Mouse (Mus musculus) heart, adult 18-20 months (tissue): ENCODE results near the gene S1pr1. TPM values are rescaled to one million over a fixed set of nuclear protein-coding genes. Genes with fewer than 3 reads are reported as not detected.

Source experiments
- DNase-seq, 2 experiments: peaks; one replicate each; pipeline ENCODE4 v3.0.0; 2021 to 2022; ENCODE audit warnings: mixed read lengths in 1 of 2
- total RNA-seq, 2 experiments: library from RNA; stranded (reverse); gene quantifications; 2 replicates each; pipeline ENCODE4 v1.2.3; 2021

Gene S1pr1
- total RNA-seq, 2 experiments from 2014 or later, result 66.2 to 69.4 TPM

DNA sequence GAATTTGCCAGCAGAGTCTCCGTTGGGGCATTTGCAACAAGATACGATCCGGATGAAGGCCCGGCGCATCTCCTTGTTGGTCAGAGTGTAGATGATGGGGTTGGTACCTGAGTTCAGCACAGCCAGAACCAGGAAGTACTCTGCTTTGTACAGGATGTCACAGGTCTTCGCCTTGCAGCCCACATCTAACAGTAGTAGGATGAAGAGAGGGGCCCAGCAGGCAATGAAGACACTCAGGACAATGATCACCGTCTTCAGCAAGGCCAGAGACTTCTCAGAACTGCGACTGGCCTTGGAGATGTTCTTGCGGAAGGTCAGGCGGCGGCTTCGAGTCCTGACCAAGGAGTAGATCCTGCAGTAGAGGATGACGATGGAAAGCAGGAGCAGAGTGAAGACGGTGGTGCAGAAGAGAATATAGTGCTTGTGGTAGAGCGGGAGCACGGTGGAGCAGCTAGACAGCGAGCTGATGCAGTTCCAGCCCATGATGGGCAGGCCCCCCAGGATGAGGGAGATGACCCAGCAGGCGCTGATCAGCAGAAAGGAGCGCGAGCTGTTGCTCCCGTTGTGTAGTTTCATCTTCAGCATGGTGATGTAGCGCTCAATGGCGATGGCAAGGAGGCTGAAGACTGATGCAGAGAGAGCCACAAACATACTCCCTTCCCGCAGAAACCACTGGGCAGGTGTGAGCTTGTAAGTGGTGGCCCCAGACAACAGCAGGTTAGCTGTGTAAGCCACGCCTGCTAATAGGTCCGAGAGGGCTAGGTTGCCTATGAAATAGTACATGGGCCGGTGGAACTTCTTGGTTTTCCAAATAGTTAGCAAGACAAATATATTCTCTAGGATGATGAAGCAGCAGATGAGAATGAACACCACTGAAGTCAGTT, 2.7 kb downstream of the S1pr1 start:
- DNase-seq, result peak in 1 of 2 experiments; percentile 22

- peak; percentile 43 to 62 for DNase-seq
These were observed 3.5 kb downstream of the S1pr1 start for GRCm38 (mm10) chr3:115711393-115711792.

GRCm38 (mm10) chr3:115710051-115710450, 4.8 kb downstream of the S1pr1 start:
- DNase-seq, result no peak

DNA sequence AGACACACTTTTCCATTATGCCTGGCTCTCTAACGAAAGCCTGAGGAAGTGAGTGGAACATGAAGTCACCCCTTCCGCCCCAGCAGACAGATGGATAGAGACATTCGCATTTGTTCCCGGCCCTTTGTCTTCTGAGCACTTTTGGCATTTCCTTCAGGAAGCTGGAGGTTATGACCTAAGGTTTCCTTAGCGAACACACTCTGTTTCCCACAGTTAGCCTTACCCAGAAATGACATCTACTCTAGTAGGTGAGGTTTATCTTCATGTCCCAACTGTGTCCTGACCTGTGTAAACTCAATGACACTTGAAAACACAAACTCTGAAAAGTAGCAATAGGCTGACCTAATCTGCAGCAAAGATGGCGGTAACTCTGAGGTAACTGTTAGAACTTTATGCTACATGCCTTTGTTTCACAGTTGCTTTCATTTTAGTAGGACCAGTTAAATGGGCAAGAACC, 5.7 kb downstream of the S1pr1 start:
- DNase-seq, result peak; percentile 63 to 88

DNA sequence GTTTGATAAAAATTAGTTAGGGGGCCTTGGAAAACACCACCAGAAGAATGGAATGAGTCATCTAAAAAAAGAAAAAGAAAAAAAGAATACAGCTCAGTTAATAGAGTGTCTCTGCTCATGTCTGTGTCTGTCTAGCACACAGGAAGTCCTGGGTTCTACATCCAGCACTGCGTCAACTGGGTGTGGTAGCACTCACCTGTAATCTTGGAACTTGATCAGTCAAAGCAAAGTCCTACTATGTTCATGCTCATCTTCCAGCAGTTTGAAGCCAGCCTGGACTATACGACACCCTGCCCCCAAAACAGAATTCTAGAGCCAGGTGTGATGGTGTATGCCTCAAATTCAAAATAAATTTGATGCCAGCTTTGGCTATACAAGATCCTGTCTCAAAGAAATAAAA, 8.1 kb downstream of the S1pr1 start:
- no peak for DNase-seq

- no peak for DNase-seq
These were observed 10.5 kb downstream of the S1pr1 start for GRCm38 (mm10) chr3:115704254-115704908.

- no peak for DNase-seq
These were observed 11.2 kb downstream of the S1pr1 start for GRCm38 (mm10) chr3:115703720-115704119.

DNA sequence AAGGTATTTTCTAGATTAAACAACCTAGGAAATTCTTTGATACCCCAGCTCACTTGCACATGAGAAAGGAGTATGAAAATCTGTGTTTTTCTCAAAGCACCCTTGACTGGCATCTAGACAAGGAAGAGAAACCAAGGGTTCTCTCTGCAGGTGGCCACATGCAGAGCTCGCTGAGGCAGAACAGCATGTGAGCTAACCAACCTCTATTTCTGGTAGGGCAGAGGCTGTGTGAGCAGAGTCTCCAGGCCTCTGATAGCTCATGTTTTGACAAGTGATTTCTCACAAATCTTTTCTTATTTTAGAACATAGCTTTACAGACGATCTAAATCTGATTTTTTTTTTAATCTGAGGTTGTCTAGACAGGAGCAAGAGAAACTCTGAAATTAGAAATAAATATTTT, 12.8 kb downstream of the S1pr1 start:
- no peak for DNase-seq

DNA sequence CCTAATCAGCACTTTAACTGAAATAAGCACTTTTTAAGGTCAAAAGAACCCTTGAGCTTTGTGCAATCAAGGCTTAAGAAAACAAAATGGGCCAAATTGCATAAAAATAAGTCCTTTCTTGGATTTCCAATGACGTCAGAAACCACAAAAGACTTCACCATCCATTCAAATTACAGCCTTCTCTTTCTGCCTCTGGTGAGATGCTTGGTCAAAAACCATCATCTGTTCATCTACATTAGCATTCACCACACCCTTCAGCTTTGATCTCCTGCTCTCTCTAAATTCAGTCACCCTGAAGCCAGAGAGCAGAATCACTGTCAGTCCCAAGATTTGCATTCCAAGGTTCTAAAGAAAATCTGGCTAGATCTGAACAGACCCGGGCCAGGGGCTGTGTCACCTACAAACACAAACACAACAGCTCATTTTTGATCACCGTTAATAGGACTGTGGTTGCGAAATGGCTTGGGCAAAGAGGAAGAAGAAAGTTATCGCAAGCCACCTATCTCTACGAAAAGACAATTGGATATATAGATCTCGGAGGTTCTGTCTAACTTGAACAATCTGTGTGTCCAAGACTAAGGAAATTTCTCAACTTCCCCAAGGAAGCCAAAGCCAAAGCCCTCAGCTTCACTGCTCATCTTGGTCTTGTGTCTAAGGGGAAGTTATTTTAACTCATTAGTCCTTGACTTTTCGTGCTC, 19.5 kb downstream of the S1pr1 start:
- peak in 1 of 2 experiments; percentile 17 for DNase-seq

DNA sequence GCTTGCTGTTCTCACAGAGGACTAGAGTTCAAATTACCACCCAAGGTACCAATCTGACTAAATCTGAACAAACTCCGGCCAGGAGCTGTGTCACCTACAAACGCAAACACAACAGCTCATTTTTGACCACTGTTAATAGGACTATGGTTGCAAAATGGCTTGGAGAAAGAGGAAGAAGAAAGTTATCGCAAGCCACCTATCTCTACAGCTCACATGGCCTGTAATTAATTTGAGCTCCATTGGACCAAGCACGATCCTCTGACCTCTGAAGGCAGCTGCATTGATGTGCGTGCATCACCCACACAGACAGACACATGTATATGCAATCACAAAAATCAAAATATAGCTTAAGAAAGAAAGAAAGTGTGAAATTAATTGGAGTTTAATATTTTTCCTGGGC, 20.7 kb downstream of the S1pr1 start:
- DNase-seq, result no peak

GRCm38 (mm10) chr3:115693390-115693789, 21.5 kb downstream of the S1pr1 start:
- peak in 1 of 2 experiments; percentile 19 for DNase-seq

DNA sequence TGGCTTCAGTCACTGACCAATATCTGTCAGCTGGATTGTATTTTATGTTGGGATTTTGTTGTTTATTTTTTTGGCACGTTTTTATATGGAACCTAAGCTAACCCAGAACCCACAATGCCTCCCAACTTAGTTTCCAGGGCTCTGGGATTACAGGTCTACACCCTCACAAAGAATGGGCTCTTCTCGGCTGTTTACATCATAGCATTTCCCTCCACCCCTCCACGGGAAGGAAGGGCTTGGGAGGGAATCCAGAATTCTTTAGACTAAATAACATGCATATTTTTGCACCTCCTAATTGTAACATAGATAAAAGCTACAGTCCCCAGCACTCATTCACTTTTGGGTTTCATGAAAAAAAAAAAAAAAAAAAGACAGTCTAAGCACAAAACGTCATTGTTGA, 22.0 kb downstream of the S1pr1 start:
- peak in 1 of 2 experiments; percentile 22 for DNase-seq

- no peak for DNase-seq
These were observed 22.5 kb downstream of the S1pr1 start for GRCm38 (mm10) chr3:115692384-115692783.

GRCm38 (mm10) chr3:115689920-115690319, 25.0 kb downstream of the S1pr1 start:
- no peak for DNase-seq

DNA sequence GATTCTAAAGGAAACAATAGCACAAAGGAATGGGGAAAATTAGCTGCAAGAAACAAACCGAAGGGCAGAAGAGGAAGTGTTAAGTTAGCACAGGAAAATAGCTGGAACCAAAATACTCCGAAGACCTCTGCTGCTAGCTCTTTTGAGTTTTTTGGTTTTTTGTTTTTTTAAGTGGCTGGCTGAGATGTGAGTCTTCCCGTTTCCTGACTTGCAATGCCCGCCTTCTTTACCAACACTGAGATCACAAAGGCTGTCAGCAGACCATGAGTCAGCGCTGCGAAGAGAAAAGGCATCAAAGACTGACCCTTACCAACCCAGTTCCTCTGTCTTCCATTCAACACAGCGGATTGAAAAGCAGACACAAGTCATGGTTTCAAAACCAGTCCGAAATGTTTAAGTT, 25.5 kb downstream of the S1pr1 start:
- peak; percentile 37 to 77 for DNase-seq

DNA sequence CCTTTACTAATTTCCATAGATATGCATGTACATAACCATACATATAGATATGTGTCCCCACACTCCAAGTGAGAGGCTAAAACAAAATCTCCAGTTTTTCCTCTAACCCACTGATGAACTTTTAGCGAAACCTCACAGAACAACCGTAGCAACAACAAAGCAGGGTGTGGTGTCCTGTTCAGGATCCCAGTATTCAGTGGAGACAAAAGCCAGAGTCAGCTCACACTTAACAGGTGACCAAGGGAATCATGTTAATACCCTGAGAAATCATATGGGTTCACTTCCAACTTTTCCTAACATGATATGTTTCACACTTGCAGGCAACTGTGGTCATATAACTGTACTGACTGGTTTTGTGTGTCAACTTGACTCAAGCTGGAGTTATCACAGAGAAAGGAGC, 27.1 kb downstream of the S1pr1 start:
- no peak for DNase-seq

- DNase-seq, result peak; percentile 55 to 72
These were observed 32.4 kb downstream of the S1pr1 start for GRCm38 (mm10) chr3:115682328-115683088.

- DNase-seq, result no peak
These were observed 33.7 kb downstream of the S1pr1 start for GRCm38 (mm10) chr3:115681184-115681583.

DNA sequence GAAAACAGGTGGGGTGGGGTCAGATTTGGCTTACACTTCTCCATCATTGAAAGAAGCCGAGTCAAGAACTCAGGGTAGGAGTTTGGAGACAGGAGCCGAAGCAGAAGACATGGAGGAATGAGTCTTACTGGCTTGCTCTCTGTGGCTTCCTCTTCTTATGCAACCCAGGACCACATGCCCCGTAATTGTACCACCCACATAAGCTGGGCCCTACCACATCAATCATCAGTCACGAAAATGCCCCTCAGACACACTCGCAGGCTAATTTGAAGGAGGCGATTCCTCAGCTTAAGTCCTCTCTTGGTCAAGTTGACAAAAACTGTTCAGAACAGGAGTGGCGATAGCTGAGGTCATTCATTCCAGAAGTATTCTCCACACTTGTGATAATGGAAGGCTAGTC, 35.9 kb downstream of the S1pr1 start:
- DNase-seq, result no peak

- no peak for DNase-seq
These were observed 39.0 kb downstream of the S1pr1 start for GRCm38 (mm10) chr3:115675546-115676535.

DNA sequence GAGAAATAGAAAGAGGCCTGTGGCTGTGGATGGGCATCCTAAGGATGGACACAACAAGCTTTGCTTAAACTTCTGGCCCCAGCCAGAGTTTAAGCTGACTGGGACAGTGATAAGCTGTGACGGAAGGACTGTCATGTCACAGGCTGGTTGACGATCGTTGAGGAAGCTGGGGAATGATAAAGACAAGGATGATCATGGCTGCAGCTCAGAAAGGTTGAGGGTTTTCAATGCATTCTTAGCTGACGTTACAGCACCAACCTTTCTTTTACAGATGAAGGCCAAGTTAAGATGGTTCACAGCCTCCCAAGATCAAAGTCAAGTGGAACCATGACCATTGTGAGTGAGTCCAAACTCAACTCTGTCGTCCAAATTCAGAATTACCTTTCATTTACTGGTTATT, 40.2 kb downstream of the S1pr1 start:
- no peak for DNase-seq
